Mouse (Mus musculus): ENCODE results near the gene Dis3l. TPM values are rescaled to one million over a fixed set of nuclear protein-coding genes. Genes with fewer than 3 reads are reported as not detected.

Dis3l gene
- polyA plus RNA-seq, 1 experiment from 2014 or later, result 5.1 TPM

DNA sequence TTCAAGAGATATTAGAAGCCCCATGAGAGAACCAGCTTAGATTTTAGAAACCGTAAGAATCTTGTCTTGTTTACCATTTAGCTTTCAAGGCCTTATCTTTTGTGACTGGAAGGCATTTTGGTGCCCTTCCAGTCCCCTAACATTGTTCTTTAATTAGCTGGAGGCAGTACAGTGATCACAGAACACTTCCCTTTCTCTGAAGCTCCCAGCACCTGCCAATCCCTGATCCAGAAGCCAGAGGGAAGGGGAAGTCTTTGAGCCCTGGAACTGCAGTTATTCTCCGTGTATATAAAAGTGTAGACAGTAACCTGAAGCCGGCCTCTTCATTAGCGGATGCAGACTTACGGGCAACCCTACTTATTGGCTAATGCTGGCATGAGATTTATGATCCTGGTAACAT is 8.4 kb upstream of the Dis3l start:
- ATAC-seq (no peak), DNase-seq (no peak)
- no peaks in the 10 kb centered on the region for H3K4me1 ChIP-seq (ENCODE audit: insufficient read depth)
- no peak overlapping the region for H3K4me3 ChIP-seq (ENCODE audit: low read depth, low read length)
- H3K27me3 ChIP-seq (ENCODE audit: insufficient read depth, low read length), result no peaks in the 10 kb centered on the region
- WGBS (ENCODE audit: insufficient replicate concordance), result 63% methylated on average over 5 of the region's 5 CpGs
- H3K9ac ChIP-seq (replicated peaks), result no peak overlapping the region
- H3K36me3 ChIP-seq (replicated peaks; ENCODE audit: insufficient read depth, low read length), result no peaks in the 10 kb centered on the region
- TF ChIP-seq EP300 (IDR thresholded peaks at IDR 0.05; ENCODE audit: low read depth) (no peak), CTCF (IDR thresholded peaks at IDR 0.05; ENCODE audit: low read depth) (no peak)
- H3K27ac ChIP-seq (ENCODE audit: low read depth), result no peak overlapping the region
- no peaks in the 10 kb centered on the region for H3K9me3 ChIP-seq (ENCODE audit: low read length)
- H3K4me2 ChIP-seq (ENCODE audit: low read depth, low read length), result no peak overlapping the region

DNA sequence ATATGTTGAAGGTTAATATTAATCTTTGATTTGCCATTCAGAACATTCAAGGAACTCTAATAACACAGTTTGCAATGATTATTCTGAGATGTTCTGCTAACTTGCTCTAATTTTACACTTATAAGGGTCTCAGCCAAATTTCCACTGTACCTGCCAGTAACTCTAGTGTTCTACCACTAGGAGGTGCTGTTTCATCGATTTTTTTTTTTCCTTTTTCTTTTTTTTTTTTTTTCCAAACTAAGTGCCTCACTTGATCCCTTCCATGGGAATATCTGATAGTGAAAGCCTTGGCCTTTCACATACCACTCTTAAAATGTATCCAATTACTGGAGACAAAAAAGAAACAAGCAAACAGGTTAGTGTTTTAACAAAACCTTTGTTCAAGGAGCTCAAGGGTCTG is 6.3 kb upstream of the Dis3l start:
- peak; percentile 71 for TF ChIP-seq CTCF (IDR thresholded peaks at IDR 0.05; ENCODE audit: low read depth)
- TF ChIP-seq EP300 (IDR thresholded peaks at IDR 0.05; ENCODE audit: low read depth), result no peak
- H3K9me3 ChIP-seq (ENCODE audit: low read length), result no peaks in the 10 kb centered on the region
- DNase-seq (no peak), ATAC-seq (no peak)
- H3K36me3 ChIP-seq (replicated peaks; ENCODE audit: insufficient read depth, low read length), result no peaks in the 10 kb centered on the region
- H3K4me2 ChIP-seq (ENCODE audit: low read depth, low read length), result no peak overlapping the region
- H3K27ac ChIP-seq (ENCODE audit: low read depth), result no peak overlapping the region
- H3K4me3 ChIP-seq (ENCODE audit: low read depth, low read length), result no peak overlapping the region
- H3K27me3 ChIP-seq (ENCODE audit: insufficient read depth, low read length), result no peaks in the 10 kb centered on the region
- no peak overlapping the region for H3K9ac ChIP-seq (replicated peaks)
- H3K4me1 ChIP-seq (ENCODE audit: insufficient read depth), result no peaks in the 10 kb centered on the region
- WGBS (ENCODE audit: insufficient replicate concordance), result 0% methylated on average over 1 of the region's 1 CpGs

DNA sequence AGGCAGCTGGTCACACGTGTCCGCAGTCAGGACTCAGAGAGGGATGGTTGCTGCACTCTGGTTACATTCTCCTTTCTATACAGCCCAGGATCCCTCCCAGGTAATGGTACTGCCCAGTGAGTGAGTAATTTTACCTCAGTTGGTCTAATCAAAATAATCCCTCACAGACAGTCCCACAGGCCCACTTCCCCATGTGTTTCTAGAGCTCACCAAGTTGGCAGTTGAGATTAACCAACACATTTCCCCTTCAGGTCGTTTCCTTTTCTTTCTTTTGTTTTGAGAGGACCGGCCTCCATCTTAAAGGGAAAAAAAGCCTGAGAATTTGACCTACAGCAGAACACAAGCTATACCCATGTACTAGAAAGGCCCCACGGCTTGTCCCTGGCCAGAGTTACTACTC is 4.8 kb upstream of the Dis3l start:
- Histone ChIP-seq H3K4me3 (ENCODE audit: low read depth, low read length) (no peak overlapping the region), H3K4me2 (ENCODE audit: low read depth, low read length) (no peak overlapping the region), H3K27me3 (ENCODE audit: insufficient read depth, low read length) (no peaks in the 10 kb centered on the region), H3K36me3 (replicated peaks; ENCODE audit: insufficient read depth, low read length) (no peaks in the 10 kb centered on the region), H3K9ac (replicated peaks) (no peak overlapping the region), H3K27ac (ENCODE audit: low read depth) (no peak overlapping the region), H3K4me1 (ENCODE audit: insufficient read depth) (no peaks in the 10 kb centered on the region), H3K9me3 (ENCODE audit: low read length) (no peaks in the 10 kb centered on the region)
- DNase-seq (no peak), ATAC-seq (no peak)
- TF ChIP-seq CTCF (IDR thresholded peaks at IDR 0.05; ENCODE audit: low read depth) (no peak), EP300 (IDR thresholded peaks at IDR 0.05; ENCODE audit: low read depth) (no peak)
- WGBS (ENCODE audit: insufficient replicate concordance), result 48% methylated on average over 5 of the region's 5 CpGs

DNA sequence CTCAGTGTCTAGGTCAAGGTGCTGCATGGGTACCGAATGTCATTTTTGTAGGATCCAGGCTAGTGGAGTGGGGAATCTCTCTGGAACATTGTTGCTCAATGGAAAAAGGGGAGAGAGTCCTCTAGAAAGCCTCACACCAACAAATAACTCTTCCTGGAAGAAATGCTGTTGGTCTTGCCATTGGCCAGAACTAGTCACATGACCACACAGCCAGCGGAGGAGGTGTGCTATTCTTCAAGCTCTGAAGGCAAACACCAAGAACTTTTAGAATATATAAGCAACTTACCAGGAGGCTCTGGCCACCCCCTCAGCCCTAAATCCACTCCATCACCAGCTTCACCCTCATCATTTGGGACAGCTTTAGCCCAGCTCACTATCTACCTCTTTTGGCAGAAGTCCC is 2.6 kb upstream of the Dis3l start:
- Histone ChIP-seq H3K4me3 (ENCODE audit: low read depth, low read length) (no peak overlapping the region), H3K4me2 (ENCODE audit: low read depth, low read length) (no peak overlapping the region), H3K4me1 (ENCODE audit: insufficient read depth) (peaks cover 6% of the 10 kb centered on the region), H3K36me3 (replicated peaks; ENCODE audit: insufficient read depth, low read length) (no peaks in the 10 kb centered on the region), H3K27me3 (ENCODE audit: insufficient read depth, low read length) (no peaks in the 10 kb centered on the region), H3K9me3 (ENCODE audit: low read length) (no peaks in the 10 kb centered on the region), H3K9ac (replicated peaks) (no peak overlapping the region), H3K27ac (ENCODE audit: low read depth) (no peak overlapping the region)
- 81% methylated on average over 2 of the region's 2 CpGs for WGBS (ENCODE audit: insufficient replicate concordance)
- ATAC-seq (no peak), DNase-seq (no peak)
- no peak for TF ChIP-seq EP300 (IDR thresholded peaks at IDR 0.05; ENCODE audit: low read depth)
- TF ChIP-seq CTCF (IDR thresholded peaks at IDR 0.05; ENCODE audit: low read depth), result no peak

DNA sequence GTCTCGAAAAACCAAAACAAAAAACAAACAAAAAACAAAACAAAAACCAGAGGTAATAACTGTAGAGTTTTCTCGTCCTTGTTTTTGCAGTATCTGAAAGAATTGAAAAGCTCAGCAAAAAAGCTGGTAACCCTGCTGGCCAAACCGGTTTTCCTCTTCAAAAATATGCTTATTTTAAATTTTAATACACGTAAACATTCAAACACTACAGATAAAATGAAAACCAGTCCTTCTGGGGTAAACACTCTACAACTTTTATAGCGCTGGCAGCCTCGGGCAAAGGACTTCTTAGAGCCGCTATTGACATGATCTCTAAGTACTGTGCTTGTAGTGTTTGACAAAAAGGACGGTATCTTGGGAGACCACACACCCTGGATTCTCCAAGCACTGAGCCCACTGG is 583 bp upstream of the Dis3l start:
- no peak for DNase-seq
- H3K4me3 ChIP-seq (ENCODE audit: low read depth, low read length), result no peak overlapping the region
- ATAC-seq, result no peak
- H3K4me2 ChIP-seq (ENCODE audit: low read depth, low read length), result peak overlapping the region; percentile 84; the same call in 1 of the 2 replicates
- no peak overlapping the region; the same call in 1 of the 2 replicates for H3K27ac ChIP-seq (ENCODE audit: low read depth)
- peak overlapping the region; percentile 96; the same call in 1 of the 2 replicates for H3K9ac ChIP-seq (replicated peaks)
- H3K36me3 ChIP-seq (replicated peaks; ENCODE audit: insufficient read depth, low read length), result peaks cover 11% of the 10 kb centered on the region
- H3K4me1 ChIP-seq (ENCODE audit: insufficient read depth), result peaks cover 6% of the 10 kb centered on the region
- no peaks in the 10 kb centered on the region for H3K27me3 ChIP-seq (ENCODE audit: insufficient read depth, low read length)
- 80% methylated on average over 8 of the region's 8 CpGs for WGBS (ENCODE audit: insufficient replicate concordance)
- H3K9me3 ChIP-seq (ENCODE audit: low read length), result no peaks in the 10 kb centered on the region
- no peak for TF ChIP-seq CTCF (IDR thresholded peaks at IDR 0.05; ENCODE audit: low read depth)
- no peak for TF ChIP-seq EP300 (IDR thresholded peaks at IDR 0.05; ENCODE audit: low read depth)

DNA sequence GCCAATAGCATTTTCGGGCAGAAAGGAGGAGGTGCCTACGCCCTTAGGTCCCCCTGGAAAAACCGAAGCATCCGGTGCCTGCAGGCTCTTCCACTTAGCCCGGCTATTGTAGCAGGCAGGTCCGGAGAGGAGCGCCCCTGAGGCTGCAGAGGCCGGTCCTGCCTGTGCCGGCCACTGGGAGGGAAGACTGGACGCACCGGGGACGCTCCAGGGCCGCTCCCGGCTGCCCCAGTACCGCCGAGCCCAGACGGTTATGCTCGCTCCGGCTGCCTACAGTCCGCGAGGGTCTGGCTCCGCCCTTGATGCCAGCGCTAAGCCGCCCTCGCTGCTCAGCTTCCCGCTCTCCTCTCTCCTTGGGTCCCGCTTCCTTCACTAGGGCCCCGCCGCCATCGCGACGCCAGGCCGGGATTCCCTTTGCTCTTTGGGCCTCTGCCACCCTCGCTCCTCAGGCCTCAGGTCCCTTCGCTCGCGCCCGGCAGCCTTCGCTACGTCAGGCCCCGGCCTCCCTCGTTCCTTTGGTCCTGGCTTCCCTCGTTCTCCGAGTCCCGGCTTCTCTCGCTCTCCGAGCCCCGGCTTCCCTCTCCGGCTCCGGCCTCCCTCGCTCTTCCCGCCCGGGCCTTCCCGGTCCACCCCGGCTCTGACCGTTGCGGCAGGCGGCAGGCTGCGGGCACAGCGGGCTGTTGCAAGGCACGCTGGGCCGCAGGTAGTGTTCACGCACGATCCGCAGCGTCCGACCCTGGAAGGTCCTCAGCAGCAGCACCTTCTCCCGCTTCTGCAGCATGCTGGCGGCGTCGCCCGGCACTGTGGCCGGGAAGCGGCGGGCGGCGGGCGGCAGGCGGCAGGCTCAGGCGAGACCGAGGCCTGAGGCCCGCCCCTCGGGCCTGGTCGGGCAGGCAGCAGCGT is 486 bp downstream of the Dis3l start:
- DNase-seq, result peak; percentile 85

More for the DNA sequence above, 486 bp downstream of the Dis3l start:
- Histone ChIP-seq H3K9ac (replicated peaks) (peak overlapping the region; percentile 96), H3K36me3 (replicated peaks; ENCODE audit: insufficient read depth, low read length) (peaks cover 17% of the 10 kb centered on the region), H3K4me3 (ENCODE audit: low read depth, low read length) (peak overlapping the region; percentile 57), H3K27ac (ENCODE audit: low read depth) (peak overlapping the region; percentile 92), H3K4me2 (ENCODE audit: low read depth, low read length) (peak overlapping the region; percentile 84), H3K9me3 (ENCODE audit: low read length) (no peaks in the 10 kb centered on the region), H3K4me1 (ENCODE audit: insufficient read depth) (peaks cover 6% of the 10 kb centered on the region), H3K27me3 (ENCODE audit: insufficient read depth, low read length) (no peaks in the 10 kb centered on the region)
- TF ChIP-seq CTCF (IDR thresholded peaks at IDR 0.05; ENCODE audit: low read depth) (peak; percentile 1; the same call in 1 of the 2 replicates), EP300 (IDR thresholded peaks at IDR 0.05; ENCODE audit: low read depth) (no peak)
- peak; percentile 82 for ATAC-seq
- under 1% methylated on average over 83 of the region's 85 CpGs for WGBS (ENCODE audit: insufficient replicate concordance)
